Mouse (Mus musculus): ENCODE data around the gene Lrrc27. TPM values are rescaled to one million over a fixed set of nuclear protein-coding genes. Genes with fewer than 3 reads are reported as not detected.

The Lrrc27 gene
- total RNA-seq, 1 experiment from 2014 or later = 3.9 TPM

DNA sequence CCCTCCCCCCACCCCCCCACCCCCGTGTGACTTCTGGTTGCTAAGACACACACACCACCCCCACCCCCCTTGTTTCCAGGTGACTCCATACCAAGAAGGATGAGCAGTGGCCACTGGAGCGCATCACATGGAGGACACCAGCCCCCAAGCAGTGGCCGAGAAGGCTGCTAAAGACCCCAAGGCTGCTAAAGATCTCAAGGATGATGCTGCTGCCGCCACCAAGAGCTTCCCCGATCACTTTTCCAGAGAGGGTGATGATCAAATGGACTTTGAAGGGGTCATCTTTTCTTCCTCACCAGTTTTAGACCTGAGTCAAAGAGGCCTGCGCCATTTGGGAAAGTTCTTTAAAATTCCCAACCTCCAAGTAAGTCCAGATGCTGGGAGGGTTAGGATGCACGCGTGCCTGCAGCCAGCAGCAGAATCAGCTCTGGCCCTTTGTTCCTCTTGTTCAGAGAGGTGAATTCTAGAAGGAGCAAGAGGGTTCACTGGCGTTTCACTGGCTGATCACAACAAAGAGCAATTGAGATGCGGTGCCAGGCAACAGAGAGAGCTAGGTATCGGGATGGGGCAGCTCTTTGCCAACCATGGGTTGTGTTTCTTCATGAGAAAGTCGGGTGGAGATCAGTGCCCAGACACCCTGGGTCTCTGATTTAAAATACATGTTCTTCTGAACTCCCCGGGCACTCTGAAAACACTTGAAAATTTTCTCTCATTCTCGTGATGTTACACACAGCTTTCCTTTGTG, 2.0 kb downstream of the Lrrc27 start:
- DNase-seq = no peak

DNA sequence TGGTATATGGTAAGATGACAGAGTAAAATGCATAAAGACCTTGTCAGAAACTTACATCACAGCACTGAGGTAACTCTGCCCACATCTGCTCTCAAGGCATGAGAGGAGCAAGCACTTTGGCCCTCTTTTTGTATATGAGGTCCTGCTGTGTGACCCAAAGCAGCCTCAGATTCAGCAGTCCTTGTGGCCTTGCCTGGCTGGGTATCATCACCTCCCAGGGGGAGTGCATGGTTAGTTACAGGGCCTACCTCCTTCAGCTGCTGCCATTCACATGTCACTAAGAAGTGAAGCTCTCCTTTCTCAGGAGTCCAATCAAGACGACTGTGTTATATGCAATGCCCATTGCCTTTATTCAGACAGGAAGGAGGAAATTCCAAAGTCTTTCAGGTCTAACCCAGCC, 2.7 kb downstream of the Lrrc27 start:
- DNase-seq = no peak

DNA sequence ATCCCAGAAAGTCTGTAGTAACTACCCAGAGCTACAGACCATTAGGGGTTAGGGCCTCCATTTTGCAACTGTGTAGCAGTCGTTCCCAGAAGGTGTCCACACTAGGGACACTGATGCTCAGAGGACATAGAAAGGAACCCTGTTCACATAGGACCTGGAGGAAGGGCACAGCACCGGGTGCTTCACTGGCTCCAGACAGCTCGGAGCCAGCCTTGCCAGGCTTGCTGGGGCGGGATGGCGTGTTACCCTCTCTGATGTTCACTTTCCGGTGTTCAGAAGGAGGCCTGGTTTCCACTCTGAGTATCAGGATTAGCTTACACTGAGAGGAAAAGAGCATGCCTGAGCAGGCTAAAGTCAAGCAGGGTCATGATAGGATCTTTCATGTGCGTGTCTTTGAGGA, 3.2 kb downstream of the Lrrc27 start:
- DNase-seq = no peak

DNA sequence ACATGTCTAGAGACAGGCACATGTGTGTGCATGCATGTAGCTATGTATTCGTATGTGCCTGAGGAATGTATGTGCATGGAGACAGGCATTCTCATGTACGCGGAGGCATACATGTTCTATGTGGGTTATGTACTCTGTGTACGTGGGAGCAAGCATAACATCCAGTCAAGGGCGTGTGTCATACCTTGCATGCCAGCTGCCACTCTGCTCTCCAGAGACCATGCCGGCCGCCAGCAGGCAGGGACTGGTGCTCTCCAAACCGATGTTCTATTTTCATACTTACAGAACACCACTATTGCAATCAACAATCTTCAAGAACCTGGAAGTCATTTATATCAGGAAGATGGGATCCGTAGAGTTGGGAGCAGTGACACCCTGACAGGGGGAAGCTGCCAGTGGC, 3.7 kb downstream of the Lrrc27 start:
- peak; percentile 46 for DNase-seq

DNA sequence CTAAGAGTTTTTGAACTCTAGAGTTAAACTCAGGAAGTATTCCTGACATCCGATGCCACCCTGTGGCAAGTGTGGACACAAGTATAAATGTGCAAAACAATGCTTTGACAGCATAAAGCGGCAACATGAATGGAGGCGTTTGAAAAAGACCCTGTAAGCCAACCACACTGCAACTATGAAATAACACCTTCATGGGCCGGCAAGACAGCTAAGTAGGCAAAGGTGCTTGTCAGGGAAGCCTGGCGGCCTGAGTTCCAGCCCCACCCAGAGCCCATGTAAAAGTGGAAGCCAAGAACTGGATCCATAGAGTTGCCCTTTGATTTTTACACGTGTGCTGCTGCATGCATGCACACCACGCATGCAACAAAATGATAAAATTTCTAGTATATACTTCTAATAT, 4.3 kb downstream of the Lrrc27 start:
- no peak for DNase-seq

DNA sequence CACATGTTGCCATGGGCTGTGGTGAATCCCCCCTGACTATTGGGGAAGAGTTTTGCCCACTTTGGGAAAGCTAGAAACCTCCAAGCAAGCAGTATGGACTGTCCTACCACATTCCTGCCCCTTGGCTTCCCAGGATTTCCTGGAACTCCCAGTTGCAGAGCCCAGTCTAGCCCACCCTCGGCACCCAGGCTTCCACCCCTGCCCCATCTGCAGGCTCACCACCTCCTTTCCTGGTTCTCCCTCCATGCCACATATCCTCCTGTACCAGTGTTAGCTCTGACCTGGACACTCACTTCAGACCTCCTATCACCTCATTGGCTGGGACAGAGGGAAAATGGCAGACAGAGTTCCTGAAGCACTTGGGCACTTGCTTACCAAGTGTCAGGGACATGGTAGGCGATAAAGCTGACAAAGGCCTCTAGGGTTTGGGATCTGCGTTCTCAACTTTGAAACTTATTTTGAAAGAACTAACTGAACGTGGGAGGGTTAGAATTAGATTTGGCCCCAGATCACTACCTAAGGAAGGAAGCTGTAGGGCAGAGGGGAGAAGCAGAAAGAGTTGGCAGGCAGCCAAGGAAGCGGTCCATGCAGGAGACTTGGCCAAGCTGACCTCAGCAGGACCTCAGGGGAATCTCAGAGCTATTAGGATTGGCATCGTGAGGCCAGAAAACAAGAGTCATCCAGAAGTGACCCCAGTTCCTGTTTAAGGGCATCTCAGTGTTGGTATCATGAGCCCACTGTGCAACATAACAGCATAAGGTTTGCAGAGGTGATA, 6.0 kb downstream of the Lrrc27 start:
- DNase-seq = peak; percentile 82

DNA sequence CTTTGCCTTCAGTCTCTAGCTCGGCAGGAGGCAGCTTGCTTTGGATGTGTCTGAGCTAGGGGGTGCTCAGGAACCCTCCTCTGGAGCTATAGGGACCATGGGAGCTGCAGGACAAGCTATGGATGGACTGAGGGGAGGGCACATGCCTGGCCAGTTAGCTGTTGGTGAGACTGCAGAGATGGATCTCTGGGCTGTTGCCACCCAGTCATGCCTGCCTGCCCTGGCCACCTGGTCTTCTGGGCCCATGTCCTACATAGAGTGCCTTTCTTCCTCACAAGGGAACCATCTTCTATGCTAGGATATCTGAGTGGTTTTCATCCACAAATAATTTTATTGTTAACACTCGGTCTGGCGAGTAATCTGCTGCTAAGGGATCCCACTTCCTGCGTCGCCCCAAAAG, 6.7 kb downstream of the Lrrc27 start:
- DNase-seq = peak; percentile 3

DNA sequence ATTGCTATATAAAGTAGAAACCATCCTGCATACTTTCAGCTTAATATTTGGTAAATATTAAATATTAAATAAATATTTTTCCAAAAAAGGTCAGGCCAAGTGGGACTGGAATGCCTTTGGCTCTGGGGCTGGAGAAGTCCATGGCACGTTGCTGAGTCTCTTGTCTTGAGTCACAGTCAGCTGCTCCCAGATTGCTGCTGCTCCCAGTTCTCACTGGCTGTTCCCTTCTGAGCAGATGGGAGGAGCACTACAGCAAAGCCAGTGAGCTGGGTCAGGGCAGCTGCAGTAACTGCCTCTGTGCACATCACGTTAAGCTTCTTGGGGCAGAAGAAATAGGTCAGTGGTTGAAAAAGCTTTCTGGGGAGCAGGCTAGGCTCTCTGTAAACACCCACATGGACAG, 7.5 kb downstream of the Lrrc27 start:
- peak; percentile 60 for DNase-seq

DNA sequence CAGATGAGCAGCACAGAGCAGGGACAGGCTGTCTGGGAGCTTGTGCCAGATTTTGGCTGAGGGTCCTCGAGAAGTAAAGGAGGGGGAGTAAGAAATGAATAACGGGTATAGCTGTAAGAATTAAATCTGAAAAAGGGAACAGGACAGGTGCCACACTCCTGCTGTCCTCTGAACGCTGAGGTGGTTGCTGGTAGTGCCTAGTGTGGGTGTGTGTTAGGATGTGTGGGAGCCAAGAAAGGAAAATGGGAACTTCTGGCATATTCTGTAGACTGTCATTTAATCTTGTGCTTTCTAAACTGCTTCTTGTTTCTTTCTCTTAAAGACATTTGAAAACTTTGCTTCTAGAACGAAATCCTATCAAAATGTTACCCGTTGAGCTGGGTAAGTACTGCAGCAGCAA, 8.3 kb downstream of the Lrrc27 start:
- no peak for DNase-seq

DNA sequence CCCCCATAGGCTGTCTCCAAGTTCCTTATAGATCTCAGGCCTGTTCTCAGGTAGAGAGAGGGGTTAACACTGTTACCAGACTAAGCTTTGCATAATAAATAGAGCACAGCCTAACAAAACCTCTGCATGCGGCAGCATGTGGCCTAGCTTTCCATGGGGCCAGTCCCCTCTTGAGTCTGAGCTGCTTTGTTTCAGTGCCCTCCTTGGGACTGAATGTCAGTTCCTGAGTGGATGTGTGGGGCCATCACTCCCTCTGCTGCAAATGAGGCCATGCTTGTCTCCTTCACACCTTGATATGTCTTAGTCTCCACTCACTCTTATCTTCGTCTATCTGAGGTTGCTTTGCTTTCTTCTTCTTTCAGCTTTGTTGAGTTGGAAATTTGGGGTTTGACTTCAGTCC, 9.1 kb downstream of the Lrrc27 start:
- no peak for DNase-seq

DNA sequence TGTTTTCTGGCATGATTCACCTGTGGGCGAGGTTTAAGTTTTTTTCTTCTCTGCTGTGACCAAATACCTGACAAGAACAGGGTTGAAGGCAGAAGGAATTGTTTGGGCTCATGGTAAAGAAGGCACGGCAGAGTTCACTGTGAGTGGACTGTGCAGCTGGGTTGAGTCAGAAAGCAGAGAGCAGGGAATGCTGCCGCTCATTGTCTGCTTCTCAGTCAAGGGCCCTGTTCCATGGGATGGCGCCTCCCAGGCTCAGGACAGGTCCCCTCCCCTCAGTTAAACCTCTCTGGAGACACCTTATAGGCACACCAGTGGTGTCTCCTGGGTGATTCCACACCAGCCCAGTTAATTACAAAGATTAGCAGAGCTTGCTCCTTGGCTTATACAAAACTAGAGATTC, 9.6 kb downstream of the Lrrc27 start:
- DNase-seq = no peak

DNA sequence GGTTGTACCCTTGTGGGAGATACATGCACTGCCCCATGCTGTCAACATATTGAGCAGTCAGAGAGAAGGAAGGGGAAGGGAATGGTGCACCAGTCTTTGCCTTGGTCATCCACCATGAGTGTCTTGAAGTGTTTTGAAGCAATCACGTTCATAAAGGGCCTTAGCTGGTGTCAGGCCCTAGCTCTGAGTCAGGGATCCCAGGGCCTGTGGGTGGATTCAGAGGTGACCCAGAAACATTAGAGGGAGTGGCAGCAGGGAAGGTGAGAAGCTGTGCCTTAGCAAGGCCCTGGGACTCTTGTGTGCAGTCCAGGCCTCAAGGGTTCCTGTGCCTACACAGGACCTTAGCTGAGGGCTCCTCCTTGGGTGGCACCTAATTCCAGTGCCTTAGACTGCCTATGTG, 11.3 kb downstream of the Lrrc27 start:
- peak; percentile 3 for DNase-seq

DNA sequence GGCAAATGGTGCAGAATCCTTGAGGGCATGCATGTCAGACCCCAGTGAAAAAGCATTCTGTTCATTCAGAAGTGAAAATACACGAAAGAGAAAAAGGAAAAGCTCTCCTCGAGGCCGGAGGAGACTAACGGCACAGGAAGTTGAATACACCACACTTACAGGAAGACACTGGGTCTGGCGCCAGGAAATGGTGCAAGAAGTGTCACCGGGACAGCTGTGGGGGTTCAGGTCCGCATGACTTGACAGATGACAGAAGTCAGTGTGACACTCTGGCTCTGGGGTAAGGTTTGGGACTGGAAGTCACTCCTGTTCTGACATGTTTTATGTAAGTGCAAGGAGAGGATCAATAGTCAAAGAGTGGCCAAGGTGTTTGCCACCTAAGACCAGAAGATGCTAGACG, 11.9 kb downstream of the Lrrc27 start:
- DNase-seq = peak; percentile 59

DNA sequence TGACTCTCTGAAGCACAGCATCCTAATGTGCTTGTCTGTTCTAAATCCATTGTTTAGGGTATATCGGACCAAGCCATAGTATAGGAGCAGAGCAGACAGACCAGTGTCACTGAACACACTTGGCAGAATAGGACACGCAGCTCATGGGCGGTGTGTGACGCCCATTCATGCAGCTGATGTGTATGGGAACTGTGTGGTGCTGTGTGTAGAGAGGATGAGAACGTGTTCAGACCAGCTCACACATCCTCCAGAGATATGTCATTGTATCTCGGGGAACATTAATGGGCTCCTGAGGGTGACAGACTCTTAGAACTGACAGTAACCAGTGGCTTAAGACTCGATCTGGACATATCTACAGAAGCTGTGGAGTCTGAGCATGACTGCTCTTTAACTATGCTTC, 13.6 kb downstream of the Lrrc27 start:
- DNase-seq = peak; percentile 0

DNA sequence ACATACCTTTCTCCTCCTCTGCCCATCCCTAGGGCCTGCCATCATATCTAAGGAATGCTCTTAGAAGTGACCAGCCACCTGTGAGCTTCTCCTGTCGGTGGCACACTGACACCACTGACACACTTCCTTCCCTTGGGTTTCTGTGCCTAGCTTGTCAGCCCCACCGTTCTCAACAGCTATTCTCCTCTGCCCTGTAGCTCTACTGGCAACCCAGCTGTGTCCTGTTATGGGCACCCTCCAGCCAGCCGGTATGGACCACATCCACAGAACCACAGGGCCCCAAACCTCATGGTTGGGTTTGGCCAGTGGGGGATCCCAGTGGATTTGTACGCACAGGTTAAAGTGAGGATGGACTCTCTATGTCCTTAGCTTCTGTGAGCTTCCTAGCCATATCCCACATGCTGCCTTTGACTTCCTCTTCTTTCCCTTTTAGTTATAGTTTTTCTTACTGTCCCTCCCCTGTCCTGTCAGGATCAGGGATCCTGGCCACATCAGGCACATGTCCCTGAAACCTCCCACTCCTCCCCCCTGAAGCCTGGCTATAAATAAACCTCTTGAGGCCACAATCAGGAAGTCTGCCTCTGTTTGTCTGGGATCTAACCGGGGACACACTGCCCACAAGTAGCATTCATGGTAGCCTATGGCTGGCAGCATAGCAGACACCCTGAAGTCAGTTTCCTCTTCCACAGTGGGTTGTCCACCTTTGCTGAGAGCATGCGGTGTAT, 15.8 kb downstream of the Lrrc27 start:
- DNase-seq = no peak

DNA sequence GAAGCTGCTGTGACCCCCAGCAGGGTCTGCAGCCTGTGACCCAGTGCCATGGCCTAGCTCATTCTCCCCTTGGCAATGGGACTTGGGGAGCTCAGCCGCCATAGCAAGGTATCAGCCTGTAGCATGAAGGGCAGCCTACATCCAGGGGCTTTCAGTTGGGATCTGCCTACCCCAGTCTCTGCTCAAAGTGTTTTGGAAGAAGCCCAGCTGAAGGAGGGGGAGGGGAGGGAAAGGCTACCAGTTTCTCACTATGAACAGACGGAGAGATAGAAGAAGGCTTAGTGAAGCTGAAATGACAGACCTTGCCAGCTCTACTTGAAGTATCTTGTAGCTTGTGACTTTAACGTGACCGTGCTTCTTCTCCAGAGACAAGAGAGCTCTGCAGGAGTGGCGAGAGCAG, 17.0 kb downstream of the Lrrc27 start:
- no peak for DNase-seq

DNA sequence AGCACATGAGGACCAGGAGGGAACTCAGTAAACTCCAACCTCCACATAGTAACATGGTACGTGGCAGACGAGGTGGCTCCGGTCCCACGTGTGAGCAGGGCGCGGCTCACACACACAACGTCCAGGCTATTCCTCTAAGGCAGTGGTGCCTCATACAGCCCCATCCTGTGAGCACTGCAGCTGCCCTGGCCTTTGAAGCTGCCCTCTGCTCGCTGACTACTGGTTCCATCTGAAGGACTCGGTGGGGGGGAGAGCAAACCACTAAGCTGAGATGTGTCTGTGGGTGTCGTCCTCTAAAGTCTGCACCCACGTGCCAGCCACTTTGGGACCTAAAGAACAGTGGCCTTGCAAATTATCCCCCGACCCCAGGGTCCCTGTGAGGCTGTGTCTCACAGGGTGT, 17.5 kb downstream of the Lrrc27 start:
- DNase-seq = no peak

DNA sequence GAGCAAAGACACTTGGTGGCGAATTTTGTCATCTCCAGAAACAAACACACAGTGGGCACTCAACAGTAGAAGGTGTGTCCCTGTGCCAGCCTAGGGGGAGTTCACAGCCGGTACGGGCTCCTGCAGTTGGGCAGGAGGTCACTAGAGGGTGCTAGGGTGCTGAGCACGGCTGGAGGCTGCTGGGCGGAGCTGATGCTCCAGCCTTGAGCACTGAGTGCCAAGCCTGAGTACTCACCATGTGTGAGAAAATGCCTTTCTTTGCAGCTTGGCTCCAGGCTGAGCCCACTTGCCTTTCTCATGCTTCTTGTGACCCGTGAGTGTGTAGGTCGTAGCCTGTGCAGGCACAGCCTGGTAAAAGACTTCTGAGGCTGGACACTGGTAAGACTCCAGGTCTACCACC, 20.9 kb downstream of the Lrrc27 start:
- peak; percentile 94 for DNase-seq

DNA sequence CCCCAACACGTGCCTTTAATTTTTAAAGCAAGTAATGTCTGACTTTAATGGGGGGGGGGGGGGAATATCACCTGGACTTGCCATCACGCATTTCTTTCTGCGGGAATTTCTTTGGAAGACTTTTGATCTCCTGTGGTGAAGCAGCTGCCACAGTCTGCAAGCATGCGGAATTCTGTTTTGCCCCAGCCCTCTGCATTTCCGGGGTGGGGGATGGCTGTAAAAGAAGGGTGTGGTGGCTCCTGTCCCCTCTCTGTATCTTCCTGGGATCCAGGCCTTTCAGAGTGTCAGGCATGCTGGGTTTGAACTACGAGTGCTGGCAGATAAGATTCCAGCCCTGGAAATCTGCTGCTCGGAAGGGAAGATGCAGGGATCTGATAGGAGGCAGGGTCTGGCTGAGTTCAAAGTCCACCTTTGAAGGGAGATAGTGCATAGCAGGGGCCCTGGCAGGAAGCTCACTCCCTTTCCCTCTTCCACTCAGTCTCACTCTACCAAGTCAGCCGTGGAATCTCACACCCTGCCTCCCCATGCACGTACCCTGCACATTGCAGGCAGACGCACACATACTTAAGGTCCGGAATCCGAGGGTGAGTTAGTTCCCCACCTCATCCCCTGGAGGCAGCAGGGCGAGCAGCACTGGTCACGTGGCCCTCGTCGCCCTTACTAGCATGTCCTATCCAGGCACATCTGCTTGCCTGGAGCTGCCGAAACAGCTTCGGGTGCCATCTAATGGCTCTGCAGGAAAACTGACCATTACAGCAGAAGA, 21.8 kb downstream of the Lrrc27 start:
- peak; percentile 69 for DNase-seq

DNA sequence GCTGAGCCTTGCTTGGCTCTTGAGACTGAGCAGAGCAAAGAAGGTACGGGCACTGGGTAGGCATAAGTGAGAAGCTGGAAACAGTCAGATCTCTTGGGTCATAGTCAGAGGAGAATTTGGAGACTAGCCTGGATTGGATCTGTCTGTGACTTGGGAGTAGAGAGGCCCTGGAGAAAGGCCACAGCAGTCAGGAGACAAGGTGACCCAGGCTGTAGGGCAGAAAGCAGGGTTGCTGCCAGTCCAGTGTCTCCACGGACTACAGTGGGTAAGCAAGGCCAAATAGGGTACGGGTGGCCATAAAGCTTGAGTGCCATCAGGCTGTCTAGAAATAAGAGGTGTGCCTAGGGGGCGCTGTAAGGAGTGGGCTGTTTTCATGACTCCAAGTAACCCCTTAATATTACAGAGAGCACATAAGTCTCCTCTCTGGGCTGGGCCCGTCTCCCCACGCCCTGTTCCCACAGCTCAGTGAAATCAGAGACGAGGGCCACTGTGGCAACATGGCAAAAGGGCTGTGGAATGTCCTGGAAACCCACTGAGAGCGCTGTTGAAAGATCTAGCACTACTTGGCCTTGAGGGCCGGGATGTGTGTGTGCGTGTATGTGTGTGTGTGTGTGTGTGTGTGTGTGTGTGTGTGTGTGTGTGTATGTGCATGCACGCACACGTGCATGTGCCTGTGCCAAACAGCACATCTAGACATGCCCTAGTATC, 23.0 kb downstream of the Lrrc27 start:
- DNase-seq = peak; percentile 60

DNA sequence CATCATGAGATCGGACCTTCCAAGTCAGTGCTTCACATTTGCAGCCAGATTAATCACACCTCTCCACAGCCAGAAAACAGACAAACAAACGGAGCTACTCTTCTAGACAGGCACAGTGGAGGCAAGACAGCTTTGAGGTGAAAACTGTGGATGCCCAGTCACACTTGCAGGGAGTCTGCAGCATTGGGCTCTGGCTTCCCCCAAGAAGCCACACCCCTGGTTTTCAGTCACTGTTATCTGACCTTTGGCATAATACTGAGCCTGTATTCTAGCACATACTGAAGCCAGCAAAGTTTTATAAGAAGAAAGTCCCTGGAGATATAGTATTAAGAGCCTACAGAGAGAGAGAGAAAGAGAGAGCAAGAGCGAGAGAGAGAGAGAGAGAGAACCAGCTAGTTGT, 26.6 kb downstream of the Lrrc27 start:
- no peak for DNase-seq

DNA sequence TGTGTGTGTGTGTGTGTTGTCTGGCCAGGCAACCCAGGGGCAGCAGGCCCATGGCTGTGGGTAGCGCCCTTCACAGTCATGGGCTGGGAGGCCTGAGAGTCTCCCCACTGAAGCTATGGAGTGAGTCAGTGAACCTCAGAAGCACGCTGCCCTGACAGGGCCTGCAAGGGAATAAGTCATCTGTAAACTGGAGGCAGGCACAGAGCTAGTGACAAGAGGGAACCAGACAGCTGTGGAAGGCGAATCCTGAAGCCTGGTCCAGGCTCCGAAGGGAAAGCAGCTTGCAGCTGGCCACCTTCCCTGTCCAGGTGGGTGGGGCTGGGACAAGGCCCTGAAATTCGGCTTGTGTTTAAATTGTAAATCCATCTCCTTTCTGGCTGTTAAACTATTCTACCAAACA, 33.3 kb downstream of the Lrrc27 start:
- DNase-seq = peak; percentile 68
